Mouse (Mus musculus) G1E (cell line): ENCODE results near the gene Dok7.

Source experiments
- CTCF ChIP-seq: IDR thresholded peaks from 2 replicates; pipeline ENCODE4 v1.5.1; 2012; ENCODE audit warnings: low read depth, low read length, inconsistent platforms, mixed read lengths
- GATA1 ChIP-seq: IDR thresholded peaks from 2 replicates; pipeline ENCODE4 v1.6.1; 2012; ENCODE audit warnings: borderline replicate concordance, low read length, inconsistent platforms, mixed read lengths
- GATA2 ChIP-seq: IDR thresholded peaks from 2 replicates; pipeline ENCODE4 v1.6.1; 2012; ENCODE audit warnings: low read depth, low read length, inconsistent platforms, borderline replicate concordance
- POLR2AphosphoS5 ChIP-seq: IDR thresholded peaks from 2 replicates; pipeline ENCODE4 v1.6.1; 2012; ENCODE audit warnings: low read depth, low read length, inconsistent platforms; ENCODE audit not compliant: insufficient replicate concordance
- TAL1 ChIP-seq: conservative IDR thresholded peaks from 2 replicates; pipeline ENCODE4 v1.6.1; 2012; ENCODE audit warnings: low read depth, low read length, inconsistent platforms, mixed read lengths

- TF ChIP-seq CTCF (no peak), TAL1 (no peak), GATA1 (no peak), GATA2 (no peak), POLR2AphosphoS5 (no peak)
Observed at GRCm38 (mm10) chr5:35058216-35058615, 1.6 kb downstream of the Dok7 start.
